Mouse (Mus musculus) spleen, postnatal 4 days (tissue): ENCODE measurements around the gene Gm11127.
"Not testable (repeated sequence)": the region's sequence is repeated elsewhere in the genome, so short reads cannot be mapped to it uniquely, and the experiment has no call there.

Experiments
- DNase-seq, 2 experiments: peaks; one replicate each; pipeline ENCODE4 v3.0.0; 2022; ENCODE audit warnings: low spot score in 2 of 2

The Gm11127 gene

GRCm38 (mm10) chr17:36058362-36058761, at the start of gene Gm11127:
Gm11127 (minus strand) TSS chr17:36058371.
- DNase-seq = not testable (repeated sequence)

DNA sequence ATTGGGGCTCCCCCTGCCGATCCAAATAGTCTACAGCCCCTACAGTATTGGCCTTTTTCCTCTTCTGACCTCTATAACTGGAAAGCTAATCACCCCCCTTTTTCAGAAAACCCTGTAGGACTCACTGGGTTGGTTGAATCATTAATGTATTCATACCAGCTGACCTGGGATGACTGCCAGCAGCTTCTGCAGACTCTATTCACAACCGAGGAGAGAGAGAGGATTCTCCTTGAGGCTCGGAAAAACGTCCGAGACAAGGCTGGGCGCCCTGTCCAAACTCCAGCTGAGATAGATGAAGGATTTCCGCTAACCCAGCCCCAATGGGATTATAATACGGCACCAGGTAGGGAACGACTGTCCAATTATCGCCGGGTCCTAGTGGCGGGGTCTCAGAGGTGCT, 43.9 kb upstream of the Gm11127 start:
- DNase-seq = not testable (repeated sequence)

DNA sequence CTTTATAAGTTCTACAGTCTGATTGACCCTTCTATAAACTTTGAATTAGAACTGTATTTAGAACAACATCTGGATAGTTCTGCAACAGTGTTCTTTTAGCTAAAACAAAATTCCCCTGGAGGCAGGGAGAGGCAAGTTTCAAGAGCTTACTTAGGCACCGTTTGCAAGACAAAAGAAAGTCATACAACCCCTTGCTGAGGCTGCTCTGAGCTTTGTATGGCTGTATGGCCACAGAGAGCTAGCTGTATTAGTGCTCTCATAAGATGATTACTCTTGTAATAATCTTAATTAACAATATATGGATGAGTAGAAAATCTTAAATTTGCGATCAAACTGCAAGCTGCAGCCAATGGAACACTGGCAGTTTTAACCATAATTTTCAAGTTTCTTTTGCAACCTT, 41.4 kb upstream of the Gm11127 start:
- DNase-seq = not testable (repeated sequence)

DNA sequence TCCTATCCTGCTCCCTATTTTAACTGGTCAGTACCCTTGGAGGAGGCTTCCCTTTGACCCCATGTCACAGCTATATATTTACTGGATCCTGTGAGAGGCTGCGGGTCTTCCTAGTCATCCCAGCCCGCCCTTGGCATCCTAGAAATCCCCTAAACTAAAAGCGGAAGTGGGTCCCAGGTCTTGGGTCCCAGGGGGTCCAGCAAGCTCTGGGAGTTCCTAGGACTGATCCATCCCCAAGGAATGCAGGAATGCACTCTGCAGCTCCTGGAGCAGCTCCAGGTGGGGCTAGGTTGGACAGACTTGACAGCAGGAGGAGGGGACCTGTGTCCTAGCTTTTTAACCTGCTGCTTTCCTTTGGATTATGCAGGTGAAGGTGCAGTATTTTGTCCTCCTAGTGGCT, 35.8 kb upstream of the Gm11127 start:
- no peak for DNase-seq

DNA sequence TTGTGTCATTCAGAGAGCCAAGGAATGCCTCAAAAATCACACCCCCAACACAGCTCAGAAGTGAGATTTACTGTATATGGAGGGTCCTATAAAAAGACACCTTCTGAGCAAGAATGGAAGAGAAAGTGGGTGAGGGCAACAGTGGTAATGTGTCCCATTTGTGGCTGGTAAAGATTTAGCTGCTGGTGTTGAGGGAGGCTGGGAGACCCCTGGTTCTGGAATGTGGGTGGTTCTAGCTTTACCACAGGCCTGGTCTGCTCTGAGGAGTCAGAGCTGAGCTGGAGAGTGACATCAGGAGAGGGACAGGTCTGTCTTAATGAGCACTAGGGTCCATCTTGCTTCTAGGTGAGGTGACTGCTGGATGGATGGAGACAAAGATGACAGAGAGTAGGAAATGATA, 34.3 kb upstream of the Gm11127 start:
- not testable (repeated sequence) for DNase-seq

- DNase-seq = not testable (repeated sequence)
Measured at GRCm38 (mm10) chr17:36091933-36092332, 33.8 kb upstream of the Gm11127 start.

GRCm38 (mm10) chr17:36085976-36086375, 27.8 kb upstream of the Gm11127 start:
- not testable (repeated sequence) for DNase-seq

DNA sequence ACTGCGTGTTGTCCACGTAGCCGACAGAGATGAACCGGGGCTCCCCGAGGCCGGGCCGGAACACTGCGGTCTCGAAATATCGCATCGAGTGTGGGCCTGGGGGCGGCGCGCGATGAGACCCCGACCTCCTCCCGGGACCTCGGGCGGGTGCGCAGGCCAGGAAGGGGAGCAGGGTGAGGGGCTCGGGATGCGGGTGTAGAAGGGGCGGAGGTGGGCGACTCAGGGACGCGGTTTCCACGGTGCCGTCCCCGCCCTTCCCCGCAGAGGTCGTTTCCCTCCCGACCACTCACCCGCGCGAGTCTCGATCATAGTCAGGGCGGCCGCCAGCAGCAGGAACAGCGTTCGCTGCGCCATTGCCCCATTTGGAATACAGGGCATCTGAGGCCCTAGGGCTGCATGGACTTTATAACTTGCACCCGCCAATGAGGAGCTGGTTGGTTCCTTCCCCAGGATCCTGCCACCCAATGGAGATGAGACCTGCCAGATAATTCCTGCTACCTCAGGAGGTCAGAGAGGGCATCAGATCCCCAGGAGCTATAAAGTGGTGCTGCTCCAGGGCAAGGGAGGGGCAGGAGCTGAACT, 25.8 kb upstream of the Gm11127 start:
- no peak for DNase-seq

DNA sequence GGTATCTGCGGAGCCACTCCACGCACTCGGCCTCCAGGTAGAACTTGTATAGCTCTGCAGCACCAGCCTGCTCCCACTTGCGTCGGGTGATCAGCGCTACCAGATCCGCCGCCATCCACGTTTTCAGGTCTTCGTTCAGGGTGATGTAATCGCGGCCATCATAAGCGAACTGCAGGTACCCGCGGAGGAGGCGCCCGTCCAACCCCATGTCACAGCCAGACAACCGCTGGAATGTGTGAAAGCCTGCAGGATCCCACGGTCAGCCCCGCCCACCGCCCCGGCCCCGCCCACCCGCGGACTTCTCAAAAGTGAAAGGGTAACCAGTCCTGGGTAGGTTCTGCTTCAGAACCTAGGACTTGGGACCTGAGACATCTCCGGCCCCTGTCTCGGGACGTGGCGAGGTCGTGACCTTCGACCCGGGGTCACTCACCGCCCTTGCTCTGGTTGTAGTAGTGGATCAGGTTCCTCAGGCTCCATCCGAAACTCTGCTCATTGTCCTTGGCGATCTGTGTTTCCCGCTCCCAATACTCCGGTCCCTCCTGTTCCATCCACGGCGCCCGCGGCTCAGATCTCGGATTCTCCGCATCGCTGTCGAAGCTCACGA, 25.2 kb upstream of the Gm11127 start:
- no peak for DNase-seq

- not testable (repeated sequence) for DNase-seq
Measured at GRCm38 (mm10) chr17:36082519-36083232, 24.5 kb upstream of the Gm11127 start.

DNA sequence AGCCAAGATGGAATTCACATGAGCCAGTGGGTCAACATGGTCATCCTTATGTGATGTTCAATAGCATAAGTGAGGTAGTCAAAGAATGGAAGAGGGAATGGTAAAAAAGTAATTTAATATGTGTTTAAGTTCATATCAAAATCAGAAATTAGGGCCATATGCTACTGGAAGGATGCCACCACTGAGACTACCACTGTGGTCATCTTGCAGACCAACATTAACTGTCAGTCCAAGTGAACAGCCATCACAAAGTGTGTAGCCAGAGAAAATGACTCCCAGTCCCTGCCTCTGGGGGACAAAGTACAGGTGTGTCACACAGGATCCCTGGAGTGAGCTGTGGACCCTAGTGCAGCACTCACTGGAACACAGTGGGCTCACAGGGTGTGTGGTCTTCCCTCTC, 23.7 kb upstream of the Gm11127 start:
- not testable (repeated sequence) for DNase-seq

GRCm38 (mm10) chr17:36060829-36061228, 2.7 kb upstream of the Gm11127 start:
- peak; percentile 83 to 95 for DNase-seq

- not testable (repeated sequence) for DNase-seq
Measured at GRCm38 (mm10) chr17:36057927-36058326, 244 bp downstream of the Gm11127 start.

DNA sequence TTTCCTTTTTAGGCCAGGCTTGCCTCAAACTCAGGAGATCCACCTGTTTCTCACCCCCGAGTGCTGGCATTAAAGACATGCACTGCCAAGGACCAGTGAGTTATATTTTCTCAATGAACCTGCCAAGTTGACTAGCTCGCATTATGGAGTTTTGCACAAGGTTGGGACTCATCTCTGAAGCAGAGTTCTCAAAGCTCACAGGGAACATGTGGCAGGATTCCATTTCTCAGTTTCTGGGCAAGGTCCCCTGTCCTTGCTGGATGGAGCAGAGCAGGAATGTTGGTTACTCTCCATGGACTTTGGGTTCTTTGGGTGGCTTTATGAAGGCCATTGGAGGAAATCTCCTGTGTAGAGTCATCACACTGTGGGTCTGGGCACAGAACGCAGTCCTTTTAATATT, 14.9 kb downstream of the Gm11127 start:
- DNase-seq = peak in 1 of 2 experiments; percentile 59

GRCm38 (mm10) chr17:36042610-36043169, 15.5 kb downstream of the Gm11127 start, which contains the start of the genes H2-T22 and Gm6034:
H2-T22 (minus strand) TSS chr17:36042747.
Gm6034 (plus strand) TSS chr17:36042961.
- DNase-seq = peak; percentile 66 to 77

DNA sequence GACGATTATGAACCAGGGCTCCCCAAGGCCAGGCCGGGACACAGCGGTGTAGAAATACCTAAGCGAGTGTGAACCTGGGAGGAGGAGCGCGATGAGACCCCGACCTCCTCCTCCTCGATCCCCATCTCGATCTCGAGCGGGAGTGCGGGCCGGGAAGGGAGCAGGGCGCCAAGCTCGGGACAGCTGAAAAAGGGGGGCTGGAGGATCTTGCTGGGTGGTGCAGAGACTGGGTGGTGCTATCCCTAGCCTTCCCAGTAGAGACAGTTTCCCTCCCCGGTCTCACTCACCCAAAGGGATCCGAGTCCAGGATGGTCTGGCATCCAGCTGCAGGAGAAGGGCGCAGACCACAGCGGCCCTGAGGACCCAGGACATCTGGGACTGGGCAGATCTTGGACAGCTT, 16.1 kb downstream of the Gm11127 start:
- DNase-seq = peak; percentile 18 to 67

GRCm38 (mm10) chr17:36040604-36041003, 17.6 kb downstream of the Gm11127 start:
- peak in 1 of 2 experiments; percentile 57 for DNase-seq

GRCm38 (mm10) chr17:36036126-36036525, 22.0 kb downstream of the Gm11127 start:
- DNase-seq = peak in 1 of 2 experiments; percentile 60

DNA sequence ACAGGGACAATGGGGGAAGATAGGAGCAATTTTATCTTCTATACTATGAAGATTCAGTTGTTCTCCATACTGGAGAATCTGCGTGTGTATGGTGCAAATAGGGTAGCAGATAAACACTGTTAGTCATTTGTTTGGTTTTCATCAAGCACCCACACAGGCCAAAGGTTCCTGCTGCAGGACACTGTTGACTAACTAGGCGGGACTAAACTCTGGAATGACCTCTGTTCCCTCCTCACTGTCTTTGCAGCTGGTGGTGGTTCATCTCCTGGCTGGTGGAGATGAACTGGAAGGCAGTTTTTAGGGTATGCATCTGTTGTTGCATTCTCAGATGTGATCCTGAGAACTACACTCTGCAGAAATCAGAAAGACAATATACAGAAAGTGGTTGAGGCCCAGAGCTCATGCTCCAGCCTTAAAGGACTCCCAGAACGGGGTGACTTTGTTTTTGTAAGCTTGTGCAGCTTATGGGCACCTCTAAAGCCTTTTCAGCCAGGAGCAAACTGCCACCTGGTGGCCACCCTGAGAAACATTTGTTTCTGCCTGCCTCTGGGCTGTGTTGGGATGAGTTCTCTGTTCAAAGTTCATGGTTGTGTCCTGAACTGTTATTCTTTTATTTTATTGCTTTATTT, 23.0 kb downstream of the Gm11127 start:
- DNase-seq = peak; percentile 69 to 84

GRCm38 (mm10) chr17:36034524-36034923, 23.6 kb downstream of the Gm11127 start:
- peak in 1 of 2 experiments; percentile 58 for DNase-seq

GRCm38 (mm10) chr17:36032351-36032875, 25.8 kb downstream of the Gm11127 start, which contains the start of gene H2-T23:
H2-T23 (minus strand) TSS chr17:36032855.
- DNase-seq = peak; percentile 69 to 83
